Mouse (Mus musculus): Measurements from ENCODE around the gene Ep400.
A peak's percentile ranks its signal among the peaks of the same experiment; 100 is the strongest.
"Not testable (repeated sequence)": the region's sequence is repeated elsewhere in the genome, so short reads cannot be mapped to it uniquely, and the experiment has no call there.

Gene Ep400

GRCm38 (mm10) chr5:110779998-110780760, 9.7 kb upstream of the Ep400 start, which contains the start of gene Pus1:
Gene Pus1, minus strand, starts transcription at chr5:110780659.
- DNase-seq (ENCODE audit: low spot score), result peak; percentile 91

DNA sequence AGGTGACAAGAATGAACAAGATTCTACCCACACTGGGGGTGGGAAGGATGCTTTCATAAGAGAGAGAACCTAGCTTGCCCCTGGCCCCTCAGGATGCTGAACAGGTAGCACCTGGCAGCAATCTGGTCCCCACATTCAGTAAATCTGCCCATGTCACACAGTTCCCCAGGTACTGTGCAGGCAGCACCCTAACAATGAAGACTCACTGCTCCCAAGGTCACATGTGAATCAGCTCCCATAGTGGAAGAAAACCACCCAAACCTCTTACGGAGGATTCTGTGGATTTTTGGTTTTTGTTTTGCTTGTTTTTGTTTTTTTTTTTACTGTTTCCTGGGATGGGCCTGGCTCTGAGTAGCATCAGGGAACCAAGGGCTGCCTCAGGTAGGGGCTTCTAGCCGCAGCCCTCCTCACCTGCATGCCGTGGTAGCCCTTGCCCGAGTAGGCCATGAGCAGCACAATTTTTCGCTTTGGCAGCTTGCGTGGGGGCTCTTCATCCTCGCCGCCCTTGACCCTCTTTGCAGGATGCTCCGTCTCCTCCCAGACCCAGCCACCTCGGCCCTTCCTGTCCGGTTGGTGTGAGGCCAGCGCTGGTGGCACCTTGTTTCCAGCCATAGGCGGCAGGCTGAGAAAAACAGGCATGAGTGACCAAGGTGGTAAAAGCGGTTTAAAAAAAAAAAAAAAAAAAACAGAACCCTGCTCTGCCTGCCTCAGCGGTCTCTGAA, 8.9 kb upstream of the Ep400 start:
- DNase-seq (ENCODE audit: low spot score), result no peak

DNA sequence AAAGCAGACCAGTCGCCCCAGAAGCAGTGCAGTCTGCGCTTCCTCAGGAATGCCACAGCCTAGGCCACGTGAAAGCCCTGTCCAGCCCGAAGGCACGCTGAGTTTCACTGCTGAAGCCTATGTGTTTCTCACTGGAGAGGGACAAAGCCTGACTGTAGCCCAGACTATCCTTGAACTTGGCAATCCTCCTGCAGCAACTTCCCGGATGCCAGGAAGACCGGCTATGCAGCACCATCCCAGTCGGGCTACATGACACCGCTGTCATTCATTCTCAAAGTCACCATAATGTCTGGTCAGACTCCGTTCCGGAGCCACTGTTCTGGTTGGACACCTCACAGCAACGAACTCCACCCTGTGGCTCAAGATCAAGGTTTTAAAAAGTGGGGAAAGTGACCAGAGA, 7.7 kb upstream of the Ep400 start:
- no peak for DNase-seq (ENCODE audit: low spot score)

- no peak for DNase-seq (ENCODE audit: low spot score)
Measured at GRCm38 (mm10) chr5:110776141-110776540, 5.6 kb upstream of the Ep400 start.

GRCm38 (mm10) chr5:110774511-110774910, 4.0 kb upstream of the Ep400 start:
- DNase-seq (ENCODE audit: low spot score), result no peak

DNA sequence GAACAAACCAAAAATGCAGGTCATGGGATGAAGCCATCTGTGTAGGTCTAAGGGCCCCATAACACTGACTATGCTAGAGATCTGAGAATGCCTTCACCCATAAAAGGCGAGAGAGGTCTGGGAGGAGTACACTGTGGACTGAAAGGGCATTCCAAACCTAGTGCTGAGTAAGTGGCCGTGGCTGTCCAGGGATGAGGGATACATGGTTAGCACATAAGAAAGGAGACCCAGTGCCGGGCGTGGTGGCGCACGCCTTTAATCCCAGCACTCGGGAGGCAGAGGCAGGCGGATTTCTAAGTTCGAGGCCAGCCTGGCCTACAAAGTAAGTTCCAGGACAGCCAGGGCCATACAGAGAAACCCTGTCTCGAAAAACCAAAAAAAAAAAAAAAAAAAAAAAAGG, 2.4 kb upstream of the Ep400 start:
- DNase-seq (ENCODE audit: low spot score), result not testable (repeated sequence)

GRCm38 (mm10) chr5:110770031-110770445, 479 bp downstream of the Ep400 start:
- no peak for DNase-seq (ENCODE audit: low spot score)

DNA sequence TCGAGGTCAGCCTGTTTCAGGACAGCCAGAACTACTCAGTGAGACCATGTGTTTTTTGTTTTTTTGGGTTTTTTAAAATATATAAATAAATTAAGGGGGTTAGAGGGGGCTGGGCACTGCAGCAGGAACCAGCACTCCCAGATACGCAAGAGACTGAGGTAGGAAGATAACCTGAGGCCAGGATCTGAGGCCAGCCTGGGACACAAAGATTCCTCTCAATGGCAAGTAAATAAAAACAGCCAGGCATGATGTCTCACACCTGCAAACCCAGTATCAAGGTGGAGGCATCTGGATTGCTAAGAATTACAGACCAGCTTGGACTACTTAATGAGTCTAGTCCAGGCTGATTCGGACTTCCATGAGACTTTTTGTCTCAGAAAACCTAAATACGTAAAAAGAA, 1.2 kb downstream of the Ep400 start:
- no peak for DNase-seq (ENCODE audit: low spot score)

- DNase-seq (ENCODE audit: low spot score), result no peak
Measured at GRCm38 (mm10) chr5:110763890-110764289, 6.6 kb downstream of the Ep400 start.

DNA sequence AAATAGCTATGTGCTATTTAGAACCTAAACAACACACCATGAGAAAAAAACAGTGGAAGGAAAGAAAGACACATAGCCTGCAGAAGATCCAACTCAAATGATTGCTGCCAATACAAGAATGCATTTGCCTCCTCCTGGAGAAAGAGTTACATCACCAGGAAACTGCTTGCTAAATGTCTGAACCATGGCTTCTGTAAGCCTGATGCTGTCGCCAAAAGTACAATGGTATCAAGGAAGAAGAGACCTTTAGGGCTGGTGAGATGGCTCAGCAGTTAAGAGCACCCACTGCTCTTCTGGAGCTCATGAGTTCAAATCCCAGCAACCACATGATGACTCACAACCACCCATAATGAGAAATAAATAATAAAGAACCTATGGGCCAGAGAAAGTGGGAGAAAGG, 25.5 kb downstream of the Ep400 start:
- no peak for DNase-seq (ENCODE audit: low spot score)

GRCm38 (mm10) chr5:110739496-110740275, 30.8 kb downstream of the Ep400 start:
- no peak for DNase-seq (ENCODE audit: low spot score)

DNA sequence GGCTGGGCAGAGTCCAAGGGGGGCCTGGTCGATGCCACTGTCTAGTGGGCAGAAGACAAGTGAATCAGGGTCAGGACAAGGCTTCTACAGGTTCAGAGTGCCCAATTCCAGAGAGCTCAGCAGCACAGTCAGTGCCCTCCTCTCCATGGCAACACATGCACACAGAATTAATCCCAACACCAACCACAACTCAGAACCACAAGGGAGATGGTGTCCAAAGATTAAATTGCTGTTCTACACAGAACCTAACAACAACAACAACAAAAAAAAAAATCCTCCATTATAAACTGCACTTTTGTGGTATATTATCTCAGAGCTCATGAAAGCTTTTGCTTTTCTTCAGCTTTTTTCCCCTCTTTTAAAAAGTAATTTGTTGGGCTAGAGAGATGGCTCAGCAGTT, 34.9 kb downstream of the Ep400 start:
- DNase-seq (ENCODE audit: low spot score), result no peak

DNA sequence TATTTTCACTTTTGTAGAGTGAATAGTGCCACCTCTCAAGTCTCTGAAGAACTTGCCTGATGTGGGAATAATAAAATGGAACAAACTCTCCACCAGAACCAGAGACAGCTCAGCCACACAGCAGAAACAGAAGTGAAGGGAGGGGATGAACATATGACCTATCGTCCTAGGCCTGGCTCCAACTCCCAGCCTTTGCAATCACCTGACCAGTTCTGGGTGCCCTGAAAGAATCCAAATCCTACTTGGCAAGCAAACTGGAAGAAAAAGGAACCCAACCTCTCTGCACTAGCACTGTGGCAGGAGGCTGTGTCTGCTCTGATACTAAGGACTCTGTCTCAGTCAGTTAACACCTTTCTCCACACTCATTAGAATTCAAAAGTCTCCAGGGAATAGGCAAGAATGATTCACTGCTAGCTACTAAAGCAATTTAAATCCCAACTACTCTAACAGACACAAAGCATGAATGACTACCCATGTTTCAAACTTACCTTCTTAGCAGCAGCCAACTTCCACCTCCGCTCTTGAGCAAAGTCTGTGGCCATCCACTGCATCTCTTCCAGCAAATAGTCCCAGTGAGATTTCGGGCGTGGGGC, 37.2 kb downstream of the Ep400 start:
- no peak for DNase-seq (ENCODE audit: low spot score)

GRCm38 (mm10) chr5:110731227-110731626, 39.3 kb downstream of the Ep400 start:
- DNase-seq (ENCODE audit: low spot score), result no peak

- no peak for DNase-seq (ENCODE audit: low spot score)
Measured at GRCm38 (mm10) chr5:110727850-110728249, 42.7 kb downstream of the Ep400 start.

- no peak for DNase-seq (ENCODE audit: low spot score)
Measured at GRCm38 (mm10) chr5:110723543-110723942, 47.0 kb downstream of the Ep400 start.

DNA sequence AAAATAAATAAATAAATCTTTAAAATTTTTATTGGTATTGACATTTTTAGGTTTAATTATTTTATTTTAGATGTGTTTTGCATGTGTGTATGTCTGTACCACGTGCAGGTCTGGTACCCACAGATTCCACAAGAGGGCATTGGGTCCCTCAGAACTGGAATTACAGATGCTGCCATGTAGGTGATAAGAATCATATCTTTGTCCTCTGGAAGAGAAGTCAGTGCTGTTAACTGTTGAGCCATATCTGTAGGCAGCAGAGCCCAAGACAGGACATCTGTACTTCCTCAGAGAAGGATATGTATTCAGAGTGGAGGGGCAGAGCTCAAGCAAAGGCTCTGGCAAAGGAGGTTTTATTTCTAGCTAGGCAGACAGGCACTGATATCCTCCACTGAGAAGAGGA, 49.1 kb downstream of the Ep400 start:
- not testable (repeated sequence) for DNase-seq (ENCODE audit: low spot score)

GRCm38 (mm10) chr5:110711455-110711854, 59.1 kb downstream of the Ep400 start:
- DNase-seq (ENCODE audit: low spot score), result no peak

GRCm38 (mm10) chr5:110709256-110709655, 61.3 kb downstream of the Ep400 start:
- no peak for DNase-seq (ENCODE audit: low spot score)

- no peak for DNase-seq (ENCODE audit: low spot score)
Measured at GRCm38 (mm10) chr5:110704004-110704403, 66.5 kb downstream of the Ep400 start.

- no peak for DNase-seq (ENCODE audit: low spot score)
Measured at GRCm38 (mm10) chr5:110698617-110699016, 71.9 kb downstream of the Ep400 start.

DNA sequence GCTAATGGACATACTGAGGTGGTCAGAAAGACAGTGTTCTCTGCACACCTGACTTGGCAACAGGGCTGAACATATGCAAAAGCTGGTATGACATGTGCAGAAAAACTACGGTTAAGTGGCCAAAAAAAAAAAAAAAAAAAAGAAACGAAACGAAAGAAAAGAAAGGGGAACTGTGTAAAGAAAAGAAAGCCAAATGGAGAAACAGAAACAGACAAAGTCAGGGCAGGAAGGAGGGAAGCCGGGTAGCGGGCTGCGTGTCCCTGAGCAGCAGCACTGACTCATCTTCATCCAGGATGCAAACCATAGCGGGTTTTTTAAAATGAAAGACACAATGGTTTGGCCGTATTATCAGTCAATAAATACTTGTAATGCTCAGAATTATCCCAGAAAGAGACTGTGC, 88.5 kb downstream of the Ep400 start:
- DNase-seq (ENCODE audit: low spot score), result no peak

All from yolk sac, embryonic 10.5 days (tissue).